Mouse (Mus musculus) intestine, postnatal 0 days (tissue): Measurements from ENCODE around the gene Ddx59. TPM values are rescaled to one million over a fixed set of nuclear protein-coding genes. Genes with fewer than 3 reads are reported as not detected.

Experiments
- ATAC-seq: fragments of 200-750 bp; cut with Nextera tagmentation; 2 replicates; pipeline ENCODE4 v1.8.0; 2017; ENCODE audit warnings: mild to moderate bottlenecking, moderate TSS enrichment, moderate library complexity
- H3K27ac ChIP-seq: fragments of 300-500 bp; sonication (generic); 2 replicates; pipeline ENCODE4 v1.5.1; 2014; ENCODE audit warnings: mild to moderate bottlenecking, low read depth, low read length, moderate library complexity
- H3K27me3 ChIP-seq: fragments of 300-500 bp; sonication (generic); replicated peaks from 2 replicates; pipeline ENCODE4 v1.6.1; 2014; ENCODE audit warnings: low read length, mixed read lengths; ENCODE audit not compliant: control insufficient read depth, insufficient read depth
- H3K36me3 ChIP-seq: fragments of 300-500 bp; sonication (generic); 2 replicates; pipeline ENCODE4 v1.6.1; 2014; ENCODE audit warnings: mild to moderate bottlenecking, moderate library complexity; ENCODE audit not compliant: control insufficient read depth, insufficient read depth
- H3K4me1 ChIP-seq: fragments of 300-500 bp; sonication (generic); replicated peaks from 2 replicates; pipeline ENCODE4 v1.6.1; 2014; ENCODE audit warnings: antibody characterized with exemption, low read length, mixed read lengths; ENCODE audit not compliant: control insufficient read depth, insufficient read depth
- H3K4me2 ChIP-seq: fragments of 300-500 bp; sonication (generic); replicated peaks from 2 replicates; pipeline ENCODE4 v1.6.1; 2014; ENCODE audit warnings: low read depth, mild to moderate bottlenecking, moderate library complexity
- H3K4me3 ChIP-seq: fragments of 300-500 bp; sonication (generic); 2 replicates; pipeline ENCODE4 v1.5.1; 2014; ENCODE audit warnings: low read depth, low read length
- H3K9ac ChIP-seq: fragments of 300-500 bp; sonication (generic); 2 replicates; pipeline ENCODE4 v1.6.1; 2014; ENCODE audit warnings: mild to moderate bottlenecking, low read depth, low read length
- H3K9me3 ChIP-seq: fragments of 300-500 bp; sonication (generic); 2 replicates; pipeline ENCODE4 v1.6.1; 2016; ENCODE audit warnings: mixed run types; ENCODE audit not compliant: control insufficient read depth
- CTCF ChIP-seq: sonication (generic); IDR thresholded peaks from 2 replicates; pipeline ENCODE4 v1.5.1; 2016; ENCODE audit warnings: low read depth, mild to moderate bottlenecking, control low read depth, antibody characterized with exemption, moderate library complexity
- WGBS: fragments of 180-500 bp; shearing (Covaris S2); extraction: QIAGEN DNeasy Blood & Tissue Kit; methylation state at CpG from one replicate; pipeline ENCODE4 v1.1.7; 2014; 5-methylcytosine and 5-hydroxymethylcytosine counted together
- polyA plus RNA-seq: library from polyadenylated mRNA; unstranded; fragments of >200 nt; fragmentation: Nextera tagmentation; extraction: Ambion mirVana; gene quantifications from 2 replicates; pipeline ENCODE4 v1.2.1, GENCODE M21; 2015

Gene Ddx59
- polyA plus RNA-seq, 1 experiment from 2014 or later, result 6.0 TPM

DNA sequence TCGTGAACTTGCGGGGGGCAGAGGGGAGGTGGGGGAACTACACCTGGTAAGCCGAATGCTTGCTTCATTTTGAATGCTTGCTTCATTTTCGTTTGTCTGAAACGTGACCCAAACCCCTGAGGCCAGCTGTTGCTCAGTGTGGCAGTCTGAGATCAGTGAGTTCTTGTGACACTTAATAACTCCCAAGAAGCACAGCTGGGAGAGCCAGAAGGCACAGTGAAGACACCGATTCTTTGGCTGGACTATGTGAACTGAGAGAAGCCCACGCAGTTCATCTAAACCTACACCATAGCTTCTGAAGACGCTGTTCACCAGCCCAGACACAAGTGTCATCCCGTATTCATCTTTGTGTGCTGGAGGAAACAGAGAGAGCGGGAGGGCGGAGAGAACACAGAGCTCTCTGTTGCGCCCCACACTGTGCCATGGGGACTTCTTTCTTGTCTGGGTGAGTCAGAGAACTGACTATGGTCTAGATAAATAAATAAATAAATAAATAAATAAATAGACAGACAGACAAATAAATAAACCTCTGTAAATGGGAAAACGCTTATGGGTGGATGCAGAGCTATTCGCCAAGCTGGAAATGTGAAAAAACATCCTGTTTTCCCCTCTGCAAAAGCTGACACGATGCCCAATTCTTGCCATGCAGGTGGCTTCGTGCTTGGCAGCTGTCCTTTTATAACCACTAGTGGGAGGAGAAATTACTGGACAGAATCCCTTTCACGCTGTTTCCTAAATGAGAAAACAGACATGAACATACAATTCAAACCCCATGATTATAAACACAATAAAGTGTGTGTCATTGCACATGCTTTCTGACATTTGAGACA, 40.9 kb downstream of the Ddx59 start:
- Histone ChIP-seq H3K9me3 (no peaks in the 10 kb centered on the region), H3K4me3 (no peak overlapping the region), H3K4me1 (no peaks in the 10 kb centered on the region), H3K27me3 (0 out of 2 replicates have a peak, but pooled peaks cover 19% of the 10 kb centered on the region), H3K9ac (no peak overlapping the region), H3K36me3 (no peaks in the 10 kb centered on the region), H3K4me2 (no peak overlapping the region), H3K27ac (no peak overlapping the region)
- no peak for TF ChIP-seq CTCF
- no peak for ATAC-seq
- WGBS, result 81% methylated on average over 17 of the region's 17 CpGs

DNA sequence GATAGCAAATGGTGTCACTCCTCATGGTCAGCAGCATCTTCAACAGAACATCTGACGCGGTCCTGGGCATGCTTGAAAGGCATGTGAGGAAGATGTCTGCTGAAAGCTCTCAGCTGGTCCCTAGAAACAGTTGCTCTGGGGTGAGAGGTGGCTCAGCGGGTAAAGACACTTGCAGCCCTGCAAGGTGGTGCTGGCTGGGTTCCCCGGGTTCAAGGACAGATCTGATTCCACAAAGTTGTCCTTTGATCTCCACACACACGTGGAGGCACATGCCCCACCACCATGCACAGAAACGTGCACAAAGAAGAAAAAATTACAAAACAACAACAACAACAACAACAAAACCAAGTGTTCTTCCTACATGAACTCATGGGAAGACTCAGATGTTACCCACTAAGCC, 41.7 kb downstream of the Ddx59 start:
- WGBS, result 81% methylated on average over 6 of the region's 6 CpGs
- Histone ChIP-seq H3K9me3 (no peaks in the 10 kb centered on the region), H3K27ac (no peak overlapping the region), H3K4me2 (no peak overlapping the region), H3K4me3 (no peak overlapping the region), H3K9ac (no peak overlapping the region), H3K4me1 (no peaks in the 10 kb centered on the region), H3K27me3 (0 out of 2 replicates have a peak, but pooled peaks cover 19% of the 10 kb centered on the region), H3K36me3 (no peaks in the 10 kb centered on the region)
- no peak for TF ChIP-seq CTCF
- no peak for ATAC-seq

DNA sequence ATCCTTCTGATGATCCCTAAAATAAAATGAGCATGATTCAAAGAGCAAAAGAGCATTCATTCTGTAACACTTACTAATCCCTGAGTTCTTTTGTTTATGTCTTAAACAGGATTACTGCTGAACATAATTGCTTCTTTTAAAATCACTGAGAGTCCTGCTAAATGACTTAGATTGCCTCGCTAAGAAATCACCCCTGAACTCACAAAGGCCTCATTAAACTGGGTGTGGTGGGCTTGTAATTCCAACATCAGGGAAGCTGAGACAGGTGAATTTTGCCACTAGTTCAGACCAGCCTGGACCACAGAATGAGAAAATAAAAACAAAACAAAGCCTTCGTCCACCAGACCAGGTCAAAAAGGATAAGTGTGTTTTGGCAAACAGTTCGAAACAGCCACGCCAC, 42.3 kb downstream of the Ddx59 start:
- TF ChIP-seq CTCF, result no peak
- H3K9me3 ChIP-seq, result no peaks in the 10 kb centered on the region
- WGBS, result 71% methylated on average over 4 of the region's 4 CpGs
- H3K9ac ChIP-seq, result no peak overlapping the region
- H3K4me1 ChIP-seq, result no peaks in the 10 kb centered on the region
- no peak overlapping the region for H3K27ac ChIP-seq
- H3K27me3 ChIP-seq, result 0 out of 2 replicates have a peak, but pooled peaks cover 16% of the 10 kb centered on the region
- H3K4me2 ChIP-seq, result no peak overlapping the region
- no peak overlapping the region for H3K4me3 ChIP-seq
- ATAC-seq, result no peak
- no peaks in the 10 kb centered on the region for H3K36me3 ChIP-seq

DNA sequence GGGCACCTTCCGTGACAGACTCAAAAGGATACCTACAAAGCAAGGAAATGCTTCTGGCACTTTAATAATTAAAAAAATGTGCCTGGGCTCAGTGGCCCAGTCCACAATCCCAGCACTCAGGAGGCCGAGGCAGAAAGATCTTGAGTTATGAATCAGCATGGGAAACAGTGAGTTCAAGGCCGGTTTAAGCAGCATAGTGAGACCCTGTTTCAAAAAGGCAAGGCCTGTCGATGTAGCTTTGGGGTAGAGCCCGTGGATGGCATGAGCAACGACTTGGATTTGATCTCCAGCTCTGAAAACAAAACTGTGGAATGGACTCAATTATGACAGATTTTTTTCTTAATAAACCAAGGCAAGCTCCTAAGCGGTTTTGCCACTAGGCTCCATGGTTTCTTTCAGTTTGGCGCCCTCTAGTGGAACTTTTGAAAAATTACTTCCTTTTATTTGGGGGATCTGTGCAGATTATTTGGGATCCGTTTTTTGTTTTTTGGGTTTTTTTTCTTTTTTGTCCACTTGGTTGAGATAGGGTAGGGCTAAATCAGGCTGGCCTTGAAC, 43.7 kb downstream of the Ddx59 start:
- WGBS, result 30% methylated on average over 9 of the region's 9 CpGs
- no peak for ATAC-seq
- Histone ChIP-seq H3K9me3 (no peaks in the 10 kb centered on the region), H3K4me3 (no peak overlapping the region), H3K27me3 (0 out of 2 replicates have a peak, but pooled peaks cover 9% of the 10 kb centered on the region), H3K9ac (no peak overlapping the region), H3K27ac (no peak overlapping the region), H3K36me3 (no peaks in the 10 kb centered on the region), H3K4me1 (no peaks in the 10 kb centered on the region), H3K4me2 (no peak overlapping the region)
- TF ChIP-seq CTCF, result peak; percentile 82

DNA sequence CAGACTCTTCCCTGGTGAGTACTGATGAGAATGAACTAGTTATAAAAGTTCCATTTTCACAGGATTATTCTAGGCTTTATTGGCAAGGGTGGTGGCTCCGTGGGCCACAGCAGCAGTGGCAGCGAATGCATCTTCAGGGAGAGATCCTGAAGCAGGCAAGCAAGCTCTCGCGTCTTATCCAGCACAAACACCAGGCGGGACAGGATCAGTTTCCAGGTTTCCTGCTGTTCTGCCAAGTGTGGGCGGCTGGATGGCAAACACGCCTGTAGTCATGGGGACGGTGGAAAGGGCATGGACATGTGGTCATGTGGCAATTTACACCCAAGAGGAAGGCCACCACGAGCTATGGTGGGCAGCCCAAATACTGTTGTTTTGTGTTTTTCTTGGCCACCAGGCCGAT, 47.4 kb downstream of the Ddx59 start:
- no peak overlapping the region for H3K4me2 ChIP-seq
- no peaks in the 10 kb centered on the region for H3K4me1 ChIP-seq
- H3K36me3 ChIP-seq, result no peaks in the 10 kb centered on the region
- no peak overlapping the region for H3K27ac ChIP-seq
- H3K9ac ChIP-seq, result no peak overlapping the region
- ATAC-seq, result no peak
- no peaks in the 10 kb centered on the region for H3K9me3 ChIP-seq
- WGBS, result 69% methylated on average over 10 of the region's 10 CpGs
- H3K4me3 ChIP-seq, result no peak overlapping the region
- H3K27me3 ChIP-seq, result 0 out of 2 replicates have a peak, but pooled peaks cover 9% of the 10 kb centered on the region
- no peak for TF ChIP-seq CTCF

DNA sequence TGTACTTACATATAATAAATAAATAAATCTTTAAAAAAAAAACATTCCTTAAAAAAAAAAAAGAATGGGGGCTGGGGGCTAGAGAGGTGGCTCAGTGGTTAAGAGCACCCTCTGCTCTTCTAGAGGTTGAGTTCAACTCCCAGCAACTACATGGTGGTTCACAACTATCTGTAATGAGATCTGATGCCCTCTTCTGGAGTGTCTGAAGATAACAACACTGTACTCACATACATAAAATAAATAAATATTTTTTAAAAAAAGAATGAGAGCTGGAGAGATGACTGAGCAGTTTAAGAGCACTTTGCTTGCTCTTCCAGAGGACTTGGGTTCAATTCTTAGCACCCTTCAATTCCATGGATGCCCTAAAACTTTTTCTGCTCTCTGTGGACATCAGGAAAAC, 50.1 kb downstream of the Ddx59 start:
- H3K36me3 ChIP-seq, result 0 out of 2 replicates have a peak, but pooled peaks cover 15% of the 10 kb centered on the region
- no peak overlapping the region for H3K9ac ChIP-seq
- H3K27me3 ChIP-seq, result no peaks in the 10 kb centered on the region
- no peak overlapping the region for H3K4me3 ChIP-seq
- no peak for ATAC-seq
- H3K9me3 ChIP-seq, result no peaks in the 10 kb centered on the region
- peak; percentile 38 for TF ChIP-seq CTCF
- H3K27ac ChIP-seq, result no peak overlapping the region
- no peaks in the 10 kb centered on the region for H3K4me1 ChIP-seq
- no peak overlapping the region for H3K4me2 ChIP-seq
